Mouse (Mus musculus) adrenal gland, adult 18-20 months (tissue): ENCODE data around the gene Rab3gap2. TPM values are rescaled to one million over a fixed set of nuclear protein-coding genes. Genes with fewer than 3 reads are reported as not detected.

Source experiments
- DNase-seq, 2 experiments: peaks; one replicate each; pipeline ENCODE4 v3.0.0; 2021 to 2022; ENCODE audit warnings: low spot score in 2 of 2
- microRNA-seq, 2 experiments: library from miRNA; unstranded; fragments of <30 nt; microRNA quantifications; one replicate each; pipeline ENCODE4 v1.2.0; 2021; ENCODE audit warnings: borderline number of aligned reads in 2 of 2
- total RNA-seq, 2 experiments: library from RNA; stranded (reverse); gene quantifications; 1 replicate in 1 of 2; 2 replicates in 1 of 2; pipeline ENCODE4 v1.2.3; 2021

Gene Rab3gap2
- total RNA-seq, 2 experiments from 2014 or later: 48.7 to 51.4 TPM

GRCm38 (mm10) chr1:185328721-185329610 lies 125.0 kb downstream of the Rab3gap2 start, which contains the start of gene Iars2:
Gene Iars2, minus strand, starts transcription at chr1:185329396.
- DNase-seq: peak; percentile 94 to 95

DNA sequence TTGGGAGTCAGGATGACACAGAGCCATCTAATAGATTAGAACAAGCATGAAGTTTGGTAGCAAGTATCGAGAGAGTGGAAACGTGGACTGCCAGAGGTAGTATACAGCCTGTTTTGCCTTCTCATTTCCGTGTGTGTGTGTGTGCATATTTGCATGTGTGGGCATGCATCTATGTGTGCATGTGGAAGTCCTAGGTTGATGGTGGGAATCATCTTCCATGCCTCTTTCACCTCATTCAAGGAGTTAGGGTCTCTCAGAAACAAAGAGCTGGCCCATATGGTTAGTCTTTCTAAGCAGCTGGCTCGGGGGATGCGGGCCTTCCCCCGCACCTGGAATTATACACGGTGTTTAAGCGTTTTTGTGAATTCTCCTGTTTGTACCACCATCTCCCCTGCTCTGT lies 125.9 kb downstream of the Rab3gap2 start:
- DNase-seq: no peak

- DNase-seq: no peak
These were observed 127.4 kb downstream of the Rab3gap2 start for GRCm38 (mm10) chr1:185331364-185331763.

- DNase-seq: peak; percentile 85
These were observed 128.1 kb downstream of the Rab3gap2 start, which contains the start of gene Bpnt1 for GRCm38 (mm10) chr1:185331983-185332430. Gene Bpnt1, plus strand, starts transcription at chr1:185332149.

DNA sequence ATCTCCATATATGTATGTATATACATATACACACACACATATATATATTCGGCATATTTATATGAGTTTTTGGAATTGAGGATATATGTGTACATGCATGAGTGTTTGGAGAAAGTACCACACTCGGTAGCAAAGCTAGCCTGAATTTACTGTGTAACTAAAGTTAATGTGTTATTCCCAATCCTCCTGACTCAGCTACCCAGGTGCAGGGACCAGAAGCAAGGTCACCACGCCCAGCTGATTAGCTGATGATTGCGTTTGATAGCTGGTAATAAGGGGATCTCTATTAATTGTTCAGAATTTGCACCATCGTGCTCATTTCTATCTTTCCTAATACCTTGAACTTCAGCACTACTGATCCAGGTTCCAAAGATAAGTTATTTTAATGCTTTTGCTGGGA lies 129.7 kb downstream of the Rab3gap2 start:
- no peak for DNase-seq

- DNase-seq: no peak
These were observed 130.2 kb downstream of the Rab3gap2 start for GRCm38 (mm10) chr1:185334136-185334535.

- DNase-seq: no peak
These were observed 131.4 kb downstream of the Rab3gap2 start for GRCm38 (mm10) chr1:185335231-185335765.

Small RNAs within 50 kb of the gene (microRNA-seq; reads per million reads assigned to microRNA genes)
- gene Mir194-1 (1.8 to 1.9 reads per million in 2 experiments), gene Mir215 (3.8 to 5.5 reads per million in 2 experiments), gene Mir664 (153 to 161 reads per million in 2 experiments)

Other genes with a start within 250 kb of the Rab3gap2 start
- 1 to 10 TPM; 5.7 to 6.5 TPM for gene Mark1, start 204.5 kb upstream of the Rab3gap2 start, total RNA-seq
- 10 to 100 TPM; 80.4 to 92.5 TPM for gene Iars2, start 125.3 kb downstream of the Rab3gap2 start, total RNA-seq
- 100 to 1,000 TPM; 116 to 119 TPM for gene Bpnt1, start 128.0 kb downstream of the Rab3gap2 start, total RNA-seq
- 100 to 1,000 TPM; 216 to 332 TPM for gene Eprs, start 158.9 kb downstream of the Rab3gap2 start, total RNA-seq